Mouse (Mus musculus) liver, adult 2 months (tissue): ENCODE data around the gene Ift88.

ENCODE experiments used
- CTCF ChIP-seq: fragments of 200-500 bp; IDR thresholded peaks from 2 replicates; pipeline ENCODE4 v1.5.1; 2011; ENCODE audit warnings: low read depth, low read length, control low read depth
- POLR2A ChIP-seq: fragments of 200-500 bp; IDR thresholded peaks from 2 replicates; pipeline ENCODE4 v1.6.1; 2011; ENCODE audit warnings: low read length, control low read depth; ENCODE audit not compliant: insufficient read depth; ENCODE audit errors: extremely low read depth

DNA sequence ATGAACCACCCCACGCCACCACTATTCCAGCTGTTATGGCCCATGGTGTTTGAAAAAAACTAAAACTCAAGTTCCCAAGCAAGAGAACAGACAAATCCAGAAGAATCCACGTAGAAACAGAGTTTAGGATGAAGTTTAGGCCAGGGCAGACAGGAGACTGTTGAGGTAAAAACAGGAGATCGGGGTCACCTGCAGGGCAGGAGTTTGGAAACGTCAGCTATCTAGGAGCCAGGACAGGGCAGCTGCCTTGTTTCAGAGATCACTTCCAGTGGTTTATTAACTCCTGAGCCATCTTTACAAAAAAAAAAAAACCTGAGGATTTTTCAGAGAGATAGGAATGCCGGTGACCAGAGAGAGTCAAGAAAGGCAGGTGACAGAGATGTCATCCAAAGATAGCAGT is 46.3 kb upstream of the Ift88 start:
- TF ChIP-seq POLR2A (no peak), CTCF (no peak)
